Mouse (Mus musculus): ENCODE data around the gene Adcy10.

GRCm38 (mm10) chr1:165610321-165610999 is 125.5 kb downstream of the Adcy10 start:
- TF ChIP-seq CTCF (IDR thresholded peaks at IDR 0.05; ENCODE audit: low read depth) = no peak
- no peak for TF ChIP-seq EP300 (IDR thresholded peaks at IDR 0.05; ENCODE audit: low read depth)
